Mouse (Mus musculus) spleen, postnatal 10 days (tissue): ENCODE data around the gene Mrc2.

Experiments
- DNase-seq, 2 experiments: peaks; one replicate each; pipeline ENCODE4 v3.0.0; 2021 to 2022; ENCODE audit warnings: low spot score in 2 of 2

The Mrc2 gene

GRCm38 (mm10) chr11:105388636-105389035 is 96.2 kb downstream of the Mrc2 start:
- DNase-seq = no peak

GRCm38 (mm10) chr11:105390290-105390689 is 97.8 kb downstream of the Mrc2 start:
- DNase-seq = no peak
